Comparison of ENCODE assay signal across 11 mouse cellular contexts in genomic region chr2:153495818-153496217, GRCm38 (mm10). TPM values are rescaled to one million over a fixed set of nuclear protein-coding genes. Genes with fewer than 3 reads are reported as not detected.
DNase-seq lines count a peak whose midpoint lies in the region; ATAC-seq lines count a peak whose summit lies in the region.
"Had no signal": no experiment of that assay in that cellular context is flagged by ENCODE, and none has a peak within 500 bp of the region (broad histone marks: within the 10 kb centered on the region; RNA-seq: fewer than 3 reads in every experiment).

No protein-coding gene starts in this region.

- 58% methylated on average over 4 of the region's 4 CpGs for WGBS in heart, embryonic 11.5 days (ENCODE audit: insufficient replicate concordance)

- H3K27ac ChIP-seq in heart, embryonic 11.5 days (ENCODE audit: low read depth, low read length): peak overlapping the region; percentile 96

- H3K4me1 ChIP-seq in heart, embryonic 11.5 days (ENCODE audit: control insufficient read depth, insufficient read depth, low read length): peaks cover 54% of the 10 kb centered on the region
- peaks cover 90% of the 10 kb centered on the region for H3K4me1 ChIP-seq in erythroblast, embryonic 14.5 days (ENCODE audit: control insufficient read depth)

- peak; percentile 33 for ATAC-seq in heart, embryonic 11.5 days (replicated peaks; ENCODE audit: insufficient number of reproducible peaks, low FRiP score, low TSS enrichment)
- ATAC-seq in CD4-positive, CD25-positive, alpha-beta regulatory T cell, adult 4 months: peak; percentile 46
- peak; percentile 63 for ATAC-seq in megakaryocyte progenitor cell, adult 5-6 weeks (replicated peaks; ENCODE audit: poor library complexity)

- H3K4me3 ChIP-seq in heart, embryonic 11.5 days (ENCODE audit: low read depth, low read length): no peak overlapping the region
- peak overlapping the region; percentile 43 for H3K4me3 ChIP-seq in erythroblast, embryonic 14.5 days (replicated peaks)

- H3K27me3 ChIP-seq in heart, embryonic 11.5 days (ENCODE audit: control insufficient read depth, insufficient read depth, low read length): 0 out of 2 replicates have a peak, but pooled peaks cover 2% of the 10 kb centered on the region
- no peaks in the 10 kb centered on the region for H3K27me3 ChIP-seq in erythroblast, embryonic 14.5 days (ENCODE audit: control insufficient read depth)

- H3K4me2 ChIP-seq in heart, embryonic 11.5 days: no peak overlapping the region

- H3K9ac ChIP-seq in heart, embryonic 11.5 days (ENCODE audit: low read depth, low read length): peak overlapping the region; percentile 0; the same call in 1 of the 2 replicates

- DNase-seq in heart, adult 18-20 months: no peak
- DNase-seq in kidney, postnatal 36 days: no peak
- DNase-seq in right cerebral cortex, postnatal 10 days (ENCODE audit: low spot score in 2 of 2): no peak
- no peak for DNase-seq in left cerebral cortex, adult 8-10 months (ENCODE audit: low spot score in 2 of 2)
- DNase-seq: heart, postnatal 36 days; lung, adult 18-20 months had no signal

- H3K9me3 ChIP-seq in heart, embryonic 11.5 days (replicated peaks; ENCODE audit: control insufficient read depth, low read length): no peaks in the 10 kb centered on the region
- H3K9me3 ChIP-seq in erythroblast, embryonic 14.5 days (ENCODE audit: control insufficient read depth, low read length): no peaks in the 10 kb centered on the region; the same call in 1 of the 2 replicates

- H3K36me3 ChIP-seq in heart, embryonic 11.5 days (ENCODE audit: control insufficient read depth, insufficient read depth, low read length): no peaks in the 10 kb centered on the region
- H3K36me3 ChIP-seq in erythroblast, embryonic 14.5 days (ENCODE audit: control insufficient read depth): peaks cover 41% of the 10 kb centered on the region

RNA-seq across cellular contexts. Expression of gene 4930404H24Rik, which starts 3.2 kb away (rescaled TPM):
- not detected in 2 replicates for polyA plus RNA-seq in heart, embryonic 11.5 days (2014; fragmentation: Nextera tagmentation; extraction: Ambion mirVana)
- not detected for total RNA-seq in heart, adult 18-20 months (2021)
- not detected for polyA plus RNA-seq in CD4-positive, CD25-positive, alpha-beta regulatory T cell, adult 4 months (2017; shearing (Covaris generic))
- polyA plus RNA-seq in erythroblast, embryonic 14.5 days (2012): not detected in 2 replicates
- total RNA-seq in megakaryocyte progenitor cell, adult 5-6 weeks (2015): not detected in 2 replicates
- not detected in 2 replicates for total RNA-seq in megakaryocyte progenitor cell, adult 5-6 weeks (2017)
- total RNA-seq in left cerebral cortex, adult 8-10 months (2022): not detected
- total RNA-seq: heart, postnatal 36 days had no signal
- polyA plus RNA-seq: cerebellum, adult 2 months had no signal

RNA-seq across cellular contexts. Expression of gene Nol4l, which starts 34.0 kb away (rescaled TPM):
- polyA plus RNA-seq in heart, embryonic 11.5 days (2014; fragmentation: Nextera tagmentation; extraction: Ambion mirVana): 16.0 and 16.7 TPM in 2 replicates
- 1 to 10 TPM; 3.3 to 3.8 TPM for total RNA-seq in heart, adult 18-20 months (2021)
- 1 to 10 TPM; 3.5 to 5.2 TPM for polyA plus RNA-seq in CD4-positive, CD25-positive, alpha-beta regulatory T cell, adult 4 months (2017; shearing (Covaris generic))
- 0.99 and 1.1 TPM in 2 replicates for polyA plus RNA-seq in erythroblast, embryonic 14.5 days (2012)
- 3.0 and 4.4 TPM in 2 replicates for total RNA-seq in megakaryocyte progenitor cell, adult 5-6 weeks (2015)
- 1.4 and 3.7 TPM in 2 replicates for total RNA-seq in megakaryocyte progenitor cell, adult 5-6 weeks (2017)
- total RNA-seq in left cerebral cortex, adult 8-10 months (2022): 10 to 100 TPM; 41.1 to 48.9 (median 45.1) TPM

Comparison
In these comparisons a context has a peak if more than half of its experiments do, and no peak if none do; other contexts are left out.
1. RNA of gene Nol4l, which starts 34.0 kb away (total RNA-seq): 41.1 to 48.9 TPM in left cerebral cortex, adult 8-10 months; 1.4 to 4.4 TPM in megakaryocyte progenitor cell, adult 5-6 weeks and 3.3 to 3.8 TPM in heart, adult 18-20 months; every median in the first group is over 4 times any median in the second.
2. Peak in every context shown above with its lines, with median percentiles within 50 percentile points of each other: ATAC-seq.